Mouse (Mus musculus) lung, adult 18-20 months (tissue): ENCODE data around the gene Smarcc2.
"Not testable (repeated sequence)": the region's sequence is repeated elsewhere in the genome, so short reads cannot be mapped to it uniquely, and the experiment has no call there.

ENCODE experiments used
- DNase-seq, 2 experiments: peaks; one replicate each; pipeline ENCODE4 v3.0.0; 2022; ENCODE audit warnings: mixed read lengths in 2 of 2

Gene Smarcc2

GRCm38 (mm10) chr10:128493695-128494666 is 34.9 kb downstream of the Smarcc2 start, which contains the start of gene Myl6:
Gene Myl6 (minus strand): TSS chr10:128494145.
- peak; percentile 99 for DNase-seq

GRCm38 (mm10) chr10:128494667-128495245 is 35.7 kb downstream of the Smarcc2 start:
- no peak for DNase-seq

- DNase-seq: no peak
Observed at GRCm38 (mm10) chr10:128495270-128495669, 36.2 kb downstream of the Smarcc2 start.

- DNase-seq: no peak
Observed at GRCm38 (mm10) chr10:128495903-128496302, 36.9 kb downstream of the Smarcc2 start.

GRCm38 (mm10) chr10:128496509-128497077 is 37.5 kb downstream of the Smarcc2 start:
- DNase-seq: no peak

GRCm38 (mm10) chr10:128497134-128497737 is 38.2 kb downstream of the Smarcc2 start:
- no peak for DNase-seq

GRCm38 (mm10) chr10:128498590-128498989 is 39.5 kb downstream of the Smarcc2 start, which contains the start of gene Myl6b:
Gene Myl6b (minus strand): TSS chr10:128498685.
- peak; percentile 98 to 99 for DNase-seq

- DNase-seq: peak; percentile 63 to 70
Observed at GRCm38 (mm10) chr10:128499116-128499671, 40.1 kb downstream of the Smarcc2 start.

- DNase-seq: peak in 1 of 2 experiments; percentile 62
Observed at GRCm38 (mm10) chr10:128502341-128502740, 43.3 kb downstream of the Smarcc2 start.

GRCm38 (mm10) chr10:128503532-128503931 is 44.5 kb downstream of the Smarcc2 start:
- no peak for DNase-seq

GRCm38 (mm10) chr10:128504012-128504411 is 45.0 kb downstream of the Smarcc2 start:
- DNase-seq: no peak

- DNase-seq: peak in 1 of 2 experiments; percentile 58
Observed at GRCm38 (mm10) chr10:128504641-128505370, 45.8 kb downstream of the Smarcc2 start.

GRCm38 (mm10) chr10:128505371-128505667 is 46.3 kb downstream of the Smarcc2 start:
- not testable (repeated sequence) for DNase-seq

GRCm38 (mm10) chr10:128505974-128506373 is 46.9 kb downstream of the Smarcc2 start:
- DNase-seq: no peak

- no peak for DNase-seq
Observed at GRCm38 (mm10) chr10:128508260-128508659, 49.2 kb downstream of the Smarcc2 start.

- DNase-seq: no peak
Observed at GRCm38 (mm10) chr10:128509203-128509602, 50.2 kb downstream of the Smarcc2 start.

- no peak for DNase-seq
Observed at GRCm38 (mm10) chr10:128509831-128510230, 50.8 kb downstream of the Smarcc2 start.

GRCm38 (mm10) chr10:128510301-128510700 is 51.3 kb downstream of the Smarcc2 start:
- DNase-seq: no peak

GRCm38 (mm10) chr10:128511189-128511588 is 52.1 kb downstream of the Smarcc2 start:
- no peak for DNase-seq

- DNase-seq: no peak
Observed at GRCm38 (mm10) chr10:128511761-128512160, 52.7 kb downstream of the Smarcc2 start.

GRCm38 (mm10) chr10:128515044-128515443 is 56.0 kb downstream of the Smarcc2 start:
- no peak for DNase-seq

- no peak for DNase-seq
Observed at GRCm38 (mm10) chr10:128516029-128516428, 57.0 kb downstream of the Smarcc2 start.
